Mouse (Mus musculus) cerebellum, postnatal 14 days (tissue): Measurements from ENCODE around the gene F3.

Source experiments
- DNase-seq, 2 experiments: peaks; one replicate each; pipeline ENCODE4 v3.0.0; 2021; ENCODE audit warnings: mixed read lengths in 2 of 2

The F3 gene

GRCm38 (mm10) chr3:121707106-121707505 lies 16.2 kb upstream of the F3 start:
- no peak for DNase-seq

- no peak for DNase-seq
These were observed 12.3 kb upstream of the F3 start for GRCm38 (mm10) chr3:121710894-121711531.

- no peak for DNase-seq
These were observed 11.1 kb upstream of the F3 start for GRCm38 (mm10) chr3:121712222-121712621.

GRCm38 (mm10) chr3:121713151-121713701 lies 10.1 kb upstream of the F3 start:
- DNase-seq, result no peak

- no peak for DNase-seq
These were observed 9.5 kb upstream of the F3 start for GRCm38 (mm10) chr3:121713816-121714215.

GRCm38 (mm10) chr3:121714461-121714860 lies 8.9 kb upstream of the F3 start:
- DNase-seq, result no peak

- no peak for DNase-seq
These were observed 8.0 kb upstream of the F3 start for GRCm38 (mm10) chr3:121715336-121715735.

GRCm38 (mm10) chr3:121715741-121716459 lies 7.4 kb upstream of the F3 start:
- DNase-seq, result no peak

GRCm38 (mm10) chr3:121716480-121716879 lies 6.9 kb upstream of the F3 start:
- DNase-seq, result no peak

GRCm38 (mm10) chr3:121718679-121719078 lies 4.7 kb upstream of the F3 start:
- DNase-seq, result no peak

GRCm38 (mm10) chr3:121719701-121720100 lies 3.6 kb upstream of the F3 start:
- DNase-seq, result no peak

- no peak for DNase-seq
These were observed 2.3 kb upstream of the F3 start for GRCm38 (mm10) chr3:121720801-121721690.

- no peak for DNase-seq
These were observed 1.7 kb upstream of the F3 start for GRCm38 (mm10) chr3:121721691-121722070.

- peak in 1 of 2 experiments; percentile 22 for DNase-seq
These were observed 709 bp downstream of the F3 start for GRCm38 (mm10) chr3:121723968-121724524.

GRCm38 (mm10) chr3:121724553-121724952 lies 1.2 kb downstream of the F3 start:
- DNase-seq, result no peak

GRCm38 (mm10) chr3:121725651-121726050 lies 2.3 kb downstream of the F3 start:
- no peak for DNase-seq

- DNase-seq, result no peak
These were observed 6.3 kb downstream of the F3 start for GRCm38 (mm10) chr3:121729678-121730077.

GRCm38 (mm10) chr3:121735542-121735941 lies 12.2 kb downstream of the F3 start:
- no peak for DNase-seq

GRCm38 (mm10) chr3:121736025-121736744 lies 12.8 kb downstream of the F3 start:
- DNase-seq, result peak; percentile 92 to 93

GRCm38 (mm10) chr3:121737453-121737852 lies 14.1 kb downstream of the F3 start:
- DNase-seq, result peak; percentile 48 to 74

- no peak for DNase-seq
These were observed 14.6 kb downstream of the F3 start for GRCm38 (mm10) chr3:121737901-121738300.

- DNase-seq, result no peak
These were observed 15.5 kb downstream of the F3 start for GRCm38 (mm10) chr3:121738742-121739342.
